18 mouse cellular contexts compared by ENCODE assay signal in genomic region chr4:87982578-87982977, GRCm38 (mm10).
"Had no signal": no experiment of that assay in that cellular context is flagged by ENCODE, and none has a peak within 500 bp of the region (broad histone marks: within the 10 kb centered on the region; RNA-seq: fewer than 3 reads in every experiment).

No protein-coding gene starts in this region.

- H3K27me3 ChIP-seq: liver, embryonic 15.5 days; megakaryocyte, embryonic 14.5 days; midbrain, embryonic 15.5 days; neural tube, embryonic 13.5 days had no signal

- H3K4me1 ChIP-seq: liver, embryonic 15.5 days; megakaryocyte, embryonic 14.5 days had no signal

- DNase-seq: kidney, adult 9 months; kidney, postnatal 10 days; kidney, postnatal 4 days; lung, adult 2 months; lung, postnatal 10 days; retina, postnatal 1 day; right cerebral cortex, postnatal 4 days; spleen, adult 18-20 months; thymus, postnatal 36 days had no signal

- H3K4me2 ChIP-seq: liver, embryonic 11.5 days; liver, embryonic 15.5 days; midbrain, embryonic 11.5 days; midbrain, embryonic 15.5 days; neural tube, embryonic 13.5 days had no signal

- H3K9ac ChIP-seq: liver, embryonic 15.5 days; midbrain, embryonic 15.5 days; neural tube, embryonic 13.5 days had no signal

- H3K27ac ChIP-seq: limb, embryonic 10.5 days; liver, embryonic 15.5 days; macrophage; midbrain, embryonic 15.5 days; neural tube, embryonic 13.5 days had no signal

- H3K36me3 ChIP-seq: limb, embryonic 10.5 days; liver, embryonic 15.5 days; midbrain, embryonic 15.5 days; neural tube, embryonic 13.5 days had no signal

- H3K9me3 ChIP-seq: limb, embryonic 10.5 days; liver, embryonic 15.5 days; megakaryocyte, embryonic 14.5 days; midbrain, embryonic 15.5 days; neural tube, embryonic 13.5 days had no signal

- ATAC-seq: midbrain, embryonic 15.5 days had no signal

- H3K4me3 ChIP-seq: layer of hippocampus, adult 2 months; limb, embryonic 10.5 days; liver, embryonic 15.5 days; megakaryocyte, embryonic 14.5 days; midbrain, embryonic 15.5 days; neural tube, embryonic 13.5 days had no signal
